Mouse (Mus musculus) midbrain, embryonic 10.5 days (tissue): ENCODE measurements around the gene Pla2g2d. TPM values are rescaled to one million over a fixed set of nuclear protein-coding genes. Genes with fewer than 3 reads are reported as not detected.

Source experiments
- DNase-seq: peaks from one replicate; pipeline ENCODE4 v3.0.0-alpha.2; 2017; ENCODE audit warnings: low spot score
- H3K27ac ChIP-seq: fragments of 300-500 bp; sonication (generic); replicated peaks from 2 replicates; pipeline ENCODE4 v1.5.1; 2016; ENCODE audit warnings: mild to moderate bottlenecking
- H3K27me3 ChIP-seq: fragments of 300-500 bp; sonication (generic); 2 replicates; pipeline ENCODE4 v1.6.1; 2016; ENCODE audit warnings: low read depth, mild to moderate bottlenecking; ENCODE audit not compliant: poor library complexity, severe bottlenecking
- H3K36me3 ChIP-seq: fragments of 300-500 bp; sonication (generic); 2 replicates; pipeline ENCODE4 v1.6.1; 2016; ENCODE audit warnings: mild to moderate bottlenecking, moderate library complexity
- H3K4me1 ChIP-seq: fragments of 300-500 bp; sonication (generic); 2 replicates; pipeline ENCODE4 v1.6.1; 2016
- H3K4me3 ChIP-seq: fragments of 300-500 bp; sonication (generic); 2 replicates; pipeline ENCODE4 v1.5.1; 2016; ENCODE audit warnings: mild to moderate bottlenecking, moderate library complexity
- H3K9me3 ChIP-seq: fragments of 300-500 bp; sonication (generic); replicated peaks from 2 replicates; pipeline ENCODE4 v1.6.1; 2016; ENCODE audit warnings: mild to moderate bottlenecking
- whole genome bisulfite sequencing: fragments of 180-500 bp; shearing (Covaris S2); methylation state at CpG from one replicate; pipeline ENCODE4 v1.1.7; 2016; 5-methylcytosine and 5-hydroxymethylcytosine counted together
- polyA plus RNA-seq: library from polyadenylated mRNA; unstranded; fragments of >200 nt; fragmentation: Nextera tagmentation; extraction: Ambion mirVana; gene quantifications from 2 replicates; pipeline ENCODE4 v1.2.1, GENCODE M21; 2016

Gene Pla2g2d
- polyA plus RNA-seq, 1 experiment from 2014 or later = 0.56 TPM

DNA sequence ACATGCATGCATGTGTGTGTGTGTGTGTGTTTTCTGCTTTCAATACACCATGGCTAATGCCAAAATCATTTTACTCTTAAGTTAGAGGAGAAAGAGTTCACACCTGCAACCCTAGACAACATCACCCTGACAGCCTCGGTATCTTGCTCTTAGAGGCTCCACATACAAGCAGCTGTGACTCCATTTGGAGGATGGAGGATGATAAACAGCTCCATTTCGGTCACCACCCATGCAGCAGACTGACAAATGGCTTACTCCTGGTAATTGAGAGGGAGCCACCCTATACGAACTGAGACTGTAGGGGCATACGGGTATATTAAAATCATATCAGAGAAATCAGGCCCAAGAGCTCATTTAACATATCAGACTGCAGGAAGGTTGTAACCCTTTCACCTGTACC is 12.8 kb downstream of the Pla2g2d start:
- Histone ChIP-seq H3K4me3 (no peak overlapping the region), H3K27me3 (no peaks in the 10 kb centered on the region), H3K4me1 (no peaks in the 10 kb centered on the region), H3K9me3 (no peaks in the 10 kb centered on the region), H3K36me3 (no peaks in the 10 kb centered on the region), H3K27ac (no peak overlapping the region)
- DNase-seq = no peak
- 75% methylated on average over 4 of the region's 4 CpGs for WGBS

GRCm38 (mm10) chr4:138791452-138791851 is 15.9 kb downstream of the Pla2g2d start:
- Histone ChIP-seq H3K4me1 (no peaks in the 10 kb centered on the region), H3K4me3 (no peak overlapping the region), H3K27ac (no peak overlapping the region), H3K9me3 (no peaks in the 10 kb centered on the region), H3K36me3 (no peaks in the 10 kb centered on the region), H3K27me3 (no peaks in the 10 kb centered on the region)
- no peak for DNase-seq
- 78% methylated on average over 6 of the region's 6 CpGs for WGBS

DNA sequence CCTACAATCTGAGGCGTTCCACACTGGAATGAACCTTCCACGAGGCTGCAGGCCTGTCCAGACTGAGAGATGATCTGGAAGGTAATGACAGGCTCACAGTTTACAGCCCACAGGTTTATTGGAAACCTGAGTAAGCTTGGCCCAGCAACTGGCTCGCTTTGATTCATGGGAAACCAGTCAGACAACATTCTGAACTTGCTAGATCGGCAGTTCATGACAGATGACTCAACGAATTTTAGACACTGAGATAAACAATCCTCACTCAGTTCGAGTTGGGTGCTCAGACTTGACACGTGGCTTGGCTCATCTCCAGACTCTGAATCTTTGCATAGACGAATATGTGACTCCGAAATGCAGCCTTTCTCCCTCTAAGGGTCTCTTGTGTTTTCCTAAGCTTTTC is 17.1 kb downstream of the Pla2g2d start:
- H3K27me3 ChIP-seq = no peaks in the 10 kb centered on the region
- DNase-seq = no peak
- no peaks in the 10 kb centered on the region for H3K36me3 ChIP-seq
- H3K27ac ChIP-seq = no peak overlapping the region
- no peaks in the 10 kb centered on the region for H3K9me3 ChIP-seq
- H3K4me3 ChIP-seq = no peak overlapping the region
- WGBS = 78% methylated on average over 9 of the region's 9 CpGs
- H3K4me1 ChIP-seq = peaks cover 6% of the 10 kb centered on the region; the same call in 1 of the 2 replicates

DNA sequence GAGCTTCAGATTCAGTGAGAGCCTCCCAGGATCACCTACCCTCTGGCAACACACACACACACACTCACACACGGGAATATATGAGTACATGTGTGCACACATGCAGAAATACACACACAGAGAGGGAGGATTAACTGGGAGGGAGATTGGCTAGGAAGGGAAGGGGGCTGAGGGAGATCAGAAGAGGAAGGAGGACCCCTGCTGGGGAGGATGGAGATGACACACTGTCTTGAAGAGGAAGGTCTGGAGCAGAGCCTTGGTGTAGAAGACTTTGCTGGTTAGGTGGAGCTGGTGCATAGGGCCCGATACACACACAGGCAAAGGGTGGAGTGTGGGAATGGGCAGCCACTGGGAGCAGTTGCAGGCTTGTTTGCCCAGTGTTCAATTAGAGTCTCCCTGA is 17.7 kb downstream of the Pla2g2d start:
- 74% methylated on average over 2 of the region's 2 CpGs for WGBS
- Histone ChIP-seq H3K27me3 (no peaks in the 10 kb centered on the region), H3K4me1 (peaks cover 6% of the 10 kb centered on the region; the same call in 1 of the 2 replicates), H3K36me3 (no peaks in the 10 kb centered on the region), H3K9me3 (no peaks in the 10 kb centered on the region), H3K4me3 (no peak overlapping the region), H3K27ac (no peak overlapping the region)
- DNase-seq = peak; percentile 37

DNA sequence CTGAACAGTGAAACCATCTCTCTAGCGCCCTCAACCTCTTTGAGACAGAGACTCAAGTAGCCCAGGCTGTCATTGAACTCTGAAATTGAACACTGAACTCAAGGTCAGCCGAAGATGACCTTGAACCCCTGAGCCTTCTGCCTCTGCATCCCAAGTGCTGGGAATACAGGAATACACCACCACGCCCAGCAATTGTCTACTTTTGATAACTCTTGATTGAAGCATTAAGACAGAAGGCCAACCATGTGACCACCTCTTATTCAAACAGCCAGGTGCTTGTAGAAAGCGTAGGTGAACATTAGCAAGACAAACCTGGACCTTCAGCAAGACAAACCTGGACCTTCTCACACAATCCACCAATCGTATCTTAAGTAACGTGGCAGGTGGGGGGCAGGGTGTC is 18.8 kb downstream of the Pla2g2d start:
- DNase-seq = no peak
- Histone ChIP-seq H3K36me3 (no peaks in the 10 kb centered on the region), H3K4me3 (no peak overlapping the region), H3K4me1 (peaks cover 6% of the 10 kb centered on the region; the same call in 1 of the 2 replicates), H3K27ac (no peak overlapping the region), H3K27me3 (no peaks in the 10 kb centered on the region), H3K9me3 (no peaks in the 10 kb centered on the region)
- 88% methylated on average over 6 of the region's 6 CpGs for WGBS

- WGBS = 56% methylated on average over 6 of the region's 6 CpGs
- Histone ChIP-seq H3K9me3 (no peaks in the 10 kb centered on the region), H3K27ac (no peak overlapping the region), H3K27me3 (no peaks in the 10 kb centered on the region), H3K36me3 (no peaks in the 10 kb centered on the region), H3K4me3 (no peak overlapping the region), H3K4me1 (peaks cover 6% of the 10 kb centered on the region; the same call in 1 of the 2 replicates)
- DNase-seq = no peak
Measured at GRCm38 (mm10) chr4:138796513-138797216, 21.1 kb downstream of the Pla2g2d start.

GRCm38 (mm10) chr4:138797217-138797570 is 21.7 kb downstream of the Pla2g2d start:
- Histone ChIP-seq H3K4me3 (no peak overlapping the region), H3K36me3 (no peaks in the 10 kb centered on the region), H3K27ac (0 out of 2 replicates have a peak overlapping the region, but pooled peaks have one; percentile 17), H3K27me3 (no peaks in the 10 kb centered on the region), H3K4me1 (peaks cover 6% of the 10 kb centered on the region; the same call in 1 of the 2 replicates), H3K9me3 (no peaks in the 10 kb centered on the region)
- no peak for DNase-seq
- 79% methylated on average over 4 of the region's 4 CpGs for WGBS

- peaks cover 8% of the 10 kb centered on the region; the same call in 1 of the 2 replicates for H3K4me1 ChIP-seq
- WGBS = 85% methylated on average over 12 of the region's 12 CpGs
- no peak overlapping the region for H3K27ac ChIP-seq
- no peak overlapping the region for H3K4me3 ChIP-seq
- H3K9me3 ChIP-seq = no peaks in the 10 kb centered on the region
- no peak for DNase-seq
- H3K36me3 ChIP-seq = no peaks in the 10 kb centered on the region
- H3K27me3 ChIP-seq = no peaks in the 10 kb centered on the region
Measured at GRCm38 (mm10) chr4:138800134-138800744, 24.7 kb downstream of the Pla2g2d start.

GRCm38 (mm10) chr4:138801631-138802030 is 26.1 kb downstream of the Pla2g2d start:
- 83% methylated on average over 4 of the region's 4 CpGs for WGBS
- Histone ChIP-seq H3K27me3 (no peaks in the 10 kb centered on the region), H3K4me3 (no peak overlapping the region), H3K9me3 (no peaks in the 10 kb centered on the region), H3K36me3 (no peaks in the 10 kb centered on the region), H3K27ac (no peak overlapping the region), H3K4me1 (peaks cover 13% of the 10 kb centered on the region; the same call in 1 of the 2 replicates)
- DNase-seq = no peak

DNA sequence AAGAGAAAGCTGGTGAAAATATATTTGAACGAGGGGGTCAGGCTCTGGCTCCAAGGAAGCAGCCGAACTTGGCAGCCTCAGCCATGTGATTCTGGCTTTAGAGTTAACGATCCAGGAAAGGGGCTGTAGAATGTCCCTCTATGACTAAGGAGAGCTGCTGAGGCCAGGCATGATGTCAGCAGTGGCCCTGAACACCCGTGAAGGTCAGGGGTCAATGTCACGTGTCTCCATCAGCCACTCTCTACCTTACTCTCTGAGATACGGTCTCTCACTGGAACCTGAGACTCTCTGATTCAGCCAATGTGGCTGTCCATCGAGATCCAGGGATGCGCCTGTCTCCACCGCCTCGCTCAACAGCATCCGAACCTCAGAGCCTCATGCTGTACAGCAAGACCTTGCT is 27.4 kb downstream of the Pla2g2d start:
- no peaks in the 10 kb centered on the region for H3K9me3 ChIP-seq
- no peaks in the 10 kb centered on the region for H3K36me3 ChIP-seq
- WGBS = 88% methylated on average over 11 of the region's 11 CpGs
- H3K4me3 ChIP-seq = no peak overlapping the region
- no peaks in the 10 kb centered on the region for H3K27me3 ChIP-seq
- H3K27ac ChIP-seq = no peak overlapping the region
- DNase-seq = no peak
- 0 out of 2 replicates have a peak, but pooled peaks cover 7% of the 10 kb centered on the region for H3K4me1 ChIP-seq

- Histone ChIP-seq H3K36me3 (no peaks in the 10 kb centered on the region), H3K4me3 (no peak overlapping the region), H3K27ac (no peak overlapping the region), H3K4me1 (0 out of 2 replicates have a peak, but pooled peaks cover 7% of the 10 kb centered on the region), H3K9me3 (no peaks in the 10 kb centered on the region), H3K27me3 (no peaks in the 10 kb centered on the region)
- 62% methylated on average over 8 of the region's 8 CpGs for WGBS
- no peak for DNase-seq
Measured at GRCm38 (mm10) chr4:138805248-138805647, 29.7 kb downstream of the Pla2g2d start.

DNA sequence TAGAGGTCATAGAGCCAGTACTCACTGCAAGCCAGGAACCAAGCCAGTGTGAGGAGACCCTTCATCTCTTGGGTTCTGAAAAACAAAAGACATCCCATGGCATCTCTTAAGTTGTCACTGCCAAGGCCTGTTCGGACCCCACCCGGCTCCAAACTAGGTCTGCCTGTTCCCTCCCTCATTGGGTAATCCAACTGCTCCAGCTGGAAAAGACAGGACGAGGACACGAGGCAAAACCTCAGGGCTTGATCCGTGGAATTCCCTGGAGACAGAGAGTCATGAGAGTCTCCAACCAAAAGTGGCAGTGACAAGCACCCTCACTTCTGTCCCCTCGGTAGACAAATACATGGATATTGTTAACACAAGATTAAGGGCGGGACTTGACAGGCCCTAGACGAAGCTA is 30.6 kb downstream of the Pla2g2d start:
- Histone ChIP-seq H3K36me3 (no peaks in the 10 kb centered on the region), H3K27ac (no peak overlapping the region), H3K4me1 (0 out of 2 replicates have a peak, but pooled peaks cover 7% of the 10 kb centered on the region), H3K9me3 (no peaks in the 10 kb centered on the region), H3K4me3 (no peak overlapping the region), H3K27me3 (no peaks in the 10 kb centered on the region)
- 86% methylated on average over 8 of the region's 8 CpGs for WGBS
- no peak for DNase-seq

DNA sequence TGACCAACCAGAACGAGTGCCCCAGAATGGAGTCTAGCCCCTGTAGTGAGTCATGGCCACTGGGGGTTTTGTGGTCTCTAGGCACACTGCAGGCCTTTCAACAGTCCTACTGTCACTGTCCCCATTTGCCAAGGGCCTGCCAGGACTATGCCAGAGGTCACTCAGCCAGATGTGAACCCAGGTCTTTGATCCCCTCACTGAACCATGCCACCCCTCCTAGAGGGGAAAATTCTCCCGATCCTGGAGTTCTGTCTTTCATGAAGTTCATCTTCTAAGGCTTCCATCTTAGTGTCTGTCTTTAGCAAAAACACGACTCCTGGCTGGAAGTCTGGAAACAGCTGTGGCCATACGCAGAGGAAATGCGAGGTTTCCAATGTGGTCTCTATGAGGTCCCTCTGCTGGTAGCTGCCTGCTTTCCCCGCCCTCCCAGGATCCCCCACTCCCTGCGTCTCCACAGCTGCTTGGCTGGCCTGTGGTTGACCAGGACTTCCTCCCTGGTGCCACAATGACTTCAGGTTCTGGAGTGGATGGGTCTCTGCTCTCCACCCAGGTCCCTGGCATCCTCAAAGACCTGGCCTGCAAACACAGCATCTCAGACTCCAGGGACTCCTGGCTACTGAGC is 31.5 kb downstream of the Pla2g2d start:
- Histone ChIP-seq H3K4me1 (0 out of 2 replicates have a peak, but pooled peaks cover 7% of the 10 kb centered on the region), H3K9me3 (no peaks in the 10 kb centered on the region)
- 86% methylated on average over 7 of the region's 7 CpGs for WGBS

More for the DNA sequence above, 31.5 kb downstream of the Pla2g2d start:
- H3K27me3 ChIP-seq = no peaks in the 10 kb centered on the region
- H3K27ac ChIP-seq = no peak overlapping the region
- no peak overlapping the region for H3K4me3 ChIP-seq
- DNase-seq = no peak
- H3K36me3 ChIP-seq = no peaks in the 10 kb centered on the region
